Mouse (Mus musculus) CH12.LX (cell line): ENCODE measurements around the gene Tbc1d14. TPM values are rescaled to one million over a fixed set of nuclear protein-coding genes. Genes with fewer than 3 reads are reported as not detected.

Source experiments
- DNase-seq: peaks from one replicate; pipeline ENCODE4 v3.0.0-alpha.2; 2013; ENCODE audit errors: extremely low read depth
- H3K27ac ChIP-seq: 2 replicates; pipeline ENCODE4 v1.5.1; 2012; ENCODE audit warnings: low read depth, mild to moderate bottlenecking, control low read depth, moderate library complexity; ENCODE audit not compliant: insufficient read depth
- H3K27me3 ChIP-seq: replicated peaks from 2 replicates; pipeline ENCODE3; 2012; ENCODE audit warnings: inconsistent platforms
- H3K36me3 ChIP-seq, 2 experiments: replicated peaks in 1 of 2; 2 replicates each; pipeline versions ENCODE3 to v1.6.1; 2012; ENCODE audit warnings: inconsistent platforms in 1 of 2, low read length in 1 of 2, mild to moderate bottlenecking in 1 of 2, mixed read lengths in 1 of 2, moderate library complexity in 1 of 2; ENCODE audit not compliant: control insufficient read depth in 1 of 2, insufficient read depth in 1 of 2
- H3K4me1 ChIP-seq, 2 experiments: 2 replicates each; pipeline ENCODE4 v1.6.1; 2012; ENCODE audit warnings: inconsistent platforms in 1 of 2, moderate library complexity in 1 of 2; ENCODE audit not compliant: insufficient read depth in 2 of 2, control insufficient read depth in 1 of 2
- H3K4me2 ChIP-seq: 2 replicates; pipeline ENCODE4 v1.6.1; 2012; ENCODE audit warnings: low read depth, mild to moderate bottlenecking, control low read depth; ENCODE audit not compliant: poor library complexity, insufficient read depth, severe bottlenecking
- H3K4me3 ChIP-seq, 3 experiments: fragments of 150-350 bp in 1 of 3; sonication (generic) in 1 of 3; replicated peaks in 1 of 3; 2 replicates each; pipeline versions ENCODE3 to v1.5.1; 2011 to 2012; ENCODE audit warnings: low read depth in 2 of 3, low read length in 2 of 3, mild to moderate bottlenecking in 2 of 3, moderate library complexity in 2 of 3, control low read depth in 1 of 3, improper control_type of control experiment in 1 of 3, inconsistent platforms in 1 of 3, mixed read lengths in 1 of 3; ENCODE audit not compliant: poor library complexity in 1 of 3
- H3K79me2 ChIP-seq: replicated peaks from 2 replicates; pipeline ENCODE4 v1.6.1; 2012; ENCODE audit warnings: mild to moderate bottlenecking, moderate library complexity; ENCODE audit not compliant: control insufficient read depth, poor library complexity, insufficient read depth, severe bottlenecking; ENCODE audit errors: extremely low read depth
- H3K9ac ChIP-seq: 2 replicates; pipeline ENCODE4 v1.6.1; 2012; ENCODE audit warnings: low read depth, mild to moderate bottlenecking, control low read depth, moderate library complexity; ENCODE audit not compliant: insufficient read depth
- H3K9me3 ChIP-seq: replicated peaks from 2 replicates; pipeline ENCODE3; 2012; ENCODE audit warnings: low read length, inconsistent platforms, mixed read lengths
- BHLHE40 ChIP-seq: IDR thresholded peaks from 2 replicates; pipeline ENCODE4 v1.6.1; 2011; ENCODE audit warnings: mild to moderate bottlenecking, low read depth, low read length, improper control_type of control experiment
- CHD1 ChIP-seq: IDR thresholded peaks from 2 replicates; pipeline ENCODE4 v1.6.1; 2012; ENCODE audit warnings: low read depth, low read length, improper control_type of control experiment, inconsistent platforms
- CHD2 ChIP-seq: IDR thresholded peaks from 2 replicates; pipeline ENCODE4 v1.6.1; 2011; ENCODE audit warnings: low read length, improper control_type of control experiment
- CTCF ChIP-seq, 2 experiments: IDR thresholded peaks in 1 of 2; conservative IDR thresholded peaks in 1 of 2; 2 replicates each; pipeline ENCODE4 v1.5.1; 2011 to 2012; ENCODE audit warnings: low read depth in 2 of 2, low read length in 2 of 2, improper control_type of control experiment in 1 of 2, inconsistent platforms in 1 of 2, mild to moderate bottlenecking in 1 of 2, moderate library complexity in 1 of 2
- E2F4 ChIP-seq: IDR thresholded peaks from 2 replicates; pipeline ENCODE4 v1.6.1; 2011; ENCODE audit warnings: low read depth, low read length, improper control_type of control experiment; ENCODE audit not compliant: insufficient replicate concordance
- ELF1 ChIP-seq: IDR thresholded peaks from 2 replicates; pipeline ENCODE4 v1.6.1; 2014; ENCODE audit warnings: low read depth, mild to moderate bottlenecking, inconsistent platforms, low read length, improper control_type of control experiment
- EP300 ChIP-seq: IDR thresholded peaks from 2 replicates; pipeline ENCODE4 v1.6.1; 2011; ENCODE audit warnings: low read length, improper control_type of control experiment
- ETS1 ChIP-seq: conservative IDR thresholded peaks from 2 replicates; pipeline ENCODE4 v1.6.1; 2012; ENCODE audit warnings: low read depth, mild to moderate bottlenecking, inconsistent platforms, low read length, improper control_type of control experiment, moderate library complexity
- GABPA ChIP-seq: IDR thresholded peaks from 2 replicates; pipeline ENCODE4 v1.6.1; 2012; ENCODE audit warnings: low read depth, low read length, improper control_type of control experiment, inconsistent platforms; ENCODE audit not compliant: insufficient replicate concordance
- HCFC1 ChIP-seq: IDR thresholded peaks from 2 replicates; pipeline ENCODE4 v1.6.1; 2012; ENCODE audit warnings: low read depth, mild to moderate bottlenecking, inconsistent platforms, low read length, improper control_type of control experiment
- IRF4 ChIP-seq: IDR thresholded peaks from 2 replicates; pipeline ENCODE4 v1.6.1; 2014; ENCODE audit warnings: low read depth, mild to moderate bottlenecking, inconsistent platforms, low read length, improper control_type of control experiment
- JUN ChIP-seq: IDR thresholded peaks from 2 replicates; pipeline ENCODE4 v1.6.1; 2011; ENCODE audit warnings: low read depth, mild to moderate bottlenecking, low read length, improper control_type of control experiment, moderate library complexity; ENCODE audit not compliant: insufficient read depth
- JUND ChIP-seq: conservative IDR thresholded peaks from 2 replicates; pipeline ENCODE4 v1.6.1; 2011; ENCODE audit warnings: low read depth, low read length, improper control_type of control experiment
- KAT2A ChIP-seq: IDR thresholded peaks from 2 replicates; pipeline ENCODE4 v1.6.1; 2012; ENCODE audit warnings: low read length, improper control_type of control experiment, inconsistent platforms; ENCODE audit not compliant: insufficient replicate concordance
- MAFK ChIP-seq: IDR thresholded peaks from 2 replicates; pipeline ENCODE4 v1.6.1; 2011; ENCODE audit warnings: low read length, improper control_type of control experiment; ENCODE audit not compliant: insufficient replicate concordance
- MAX ChIP-seq: IDR thresholded peaks from 2 replicates; pipeline ENCODE4 v1.6.1; 2011; ENCODE audit warnings: low read length, improper control_type of control experiment
- MAZ ChIP-seq: IDR thresholded peaks from 2 replicates; pipeline ENCODE4 v1.6.1; 2012; ENCODE audit warnings: low read depth, mild to moderate bottlenecking, inconsistent platforms, low read length, improper control_type of control experiment, moderate library complexity
- MEF2A ChIP-seq: IDR thresholded peaks from 2 replicates; pipeline ENCODE4 v1.6.1; 2014; ENCODE audit warnings: low read depth, mild to moderate bottlenecking, inconsistent platforms, low read length, improper control_type of control experiment, borderline replicate concordance
- MXI1 ChIP-seq: IDR thresholded peaks from 2 replicates; pipeline ENCODE4 v1.6.1; 2011; ENCODE audit warnings: mild to moderate bottlenecking, low read depth, low read length, improper control_type of control experiment
- MYC ChIP-seq: IDR thresholded peaks from 2 replicates; pipeline ENCODE4 v1.6.1; 2011; ENCODE audit warnings: low read depth, mild to moderate bottlenecking, improper control_type of control experiment, low read length
- NELFE ChIP-seq: IDR thresholded peaks from 2 replicates; pipeline ENCODE4 v1.6.1; 2011; ENCODE audit warnings: low read depth, low read length, improper control_type of control experiment
- NRF1 ChIP-seq: IDR thresholded peaks from 2 replicates; pipeline ENCODE4 v1.6.1; 2014; ENCODE audit warnings: low read depth, mild to moderate bottlenecking, inconsistent platforms, low read length, improper control_type of control experiment, moderate library complexity
- PAX5 ChIP-seq: IDR thresholded peaks from 2 replicates; pipeline ENCODE4 v1.6.1; 2012; ENCODE audit warnings: low read length, inconsistent platforms, mixed read lengths
- POLR2A ChIP-seq: IDR thresholded peaks from 2 replicates; pipeline ENCODE4 v1.6.1; 2011; ENCODE audit warnings: low read depth, mild to moderate bottlenecking, improper control_type of control experiment, low read length
- POLR2AphosphoS2 ChIP-seq: IDR thresholded peaks from 2 replicates; pipeline ENCODE4 v1.6.1; 2011; ENCODE audit warnings: low read depth, low read length, improper control_type of control experiment
- RAD21 ChIP-seq: IDR thresholded peaks from 2 replicates; pipeline ENCODE4 v1.6.1; 2011; ENCODE audit warnings: low read depth, mild to moderate bottlenecking, low read length, improper control_type of control experiment, moderate library complexity
- RCOR1 ChIP-seq: conservative IDR thresholded peaks from 2 replicates; pipeline ENCODE4 v1.6.1; 2012; ENCODE audit warnings: low read depth, mild to moderate bottlenecking, inconsistent platforms, low read length, improper control_type of control experiment
- SIN3A ChIP-seq: IDR thresholded peaks from 2 replicates; pipeline ENCODE4 v1.6.1; 2012; ENCODE audit warnings: low read length, improper control_type of control experiment, inconsistent platforms
- SMC3 ChIP-seq: IDR thresholded peaks from 2 replicates; pipeline ENCODE4 v1.6.1; 2011; ENCODE audit warnings: low read depth, low read length, improper control_type of control experiment
- TBP ChIP-seq: conservative IDR thresholded peaks from 2 replicates; pipeline ENCODE4 v1.6.1; 2011; ENCODE audit warnings: low read depth, low read length, improper control_type of control experiment
- TCF12 ChIP-seq: IDR thresholded peaks from 2 replicates; pipeline ENCODE4 v1.6.1; 2014; ENCODE audit warnings: low read depth, mild to moderate bottlenecking, inconsistent platforms, low read length, improper control_type of control experiment
- UBTF ChIP-seq: IDR thresholded peaks from 2 replicates; pipeline ENCODE4 v1.6.1; 2012; ENCODE audit warnings: low read depth, mild to moderate bottlenecking, inconsistent platforms, low read length, improper control_type of control experiment, moderate library complexity
- USF1 ChIP-seq: IDR thresholded peaks from 2 replicates; pipeline ENCODE4 v1.6.1; 2014; ENCODE audit warnings: low read depth, mild to moderate bottlenecking, inconsistent platforms, low read length, improper control_type of control experiment
- USF2 ChIP-seq: conservative IDR thresholded peaks from 2 replicates; pipeline ENCODE4 v1.6.1; 2011; ENCODE audit warnings: low read depth, low read length, improper control_type of control experiment
- ZC3H11A ChIP-seq: IDR thresholded peaks from 2 replicates; pipeline ENCODE4 v1.6.1; 2012; ENCODE audit warnings: low read depth, mild to moderate bottlenecking, inconsistent platforms, low read length, improper control_type of control experiment
- ZKSCAN1 ChIP-seq: IDR thresholded peaks from 2 replicates; pipeline ENCODE4 v1.6.1; 2012; ENCODE audit warnings: low read depth, inconsistent platforms, low read length, improper control_type of control experiment, borderline replicate concordance
- ZMIZ1 ChIP-seq: IDR thresholded peaks from 2 replicates; pipeline ENCODE4 v1.6.1; 2012; ENCODE audit warnings: low read depth, mild to moderate bottlenecking, inconsistent platforms, low read length, improper control_type of control experiment
- ZNF384 ChIP-seq: IDR thresholded peaks from 2 replicates; pipeline ENCODE4 v1.6.1; 2012; ENCODE audit warnings: low read depth, low read length, improper control_type of control experiment, inconsistent platforms
- dilution Hi-C: fragments of 300-500 bp; cut with MboI; formaldehyde crosslinking; loops from 2 replicates; pipeline ENCODE4 v1.14.3; 2020; ENCODE audit warnings: low sequenced_read_pairs; ENCODE audit not compliant: extremely low pct_unique_long_range_greater_than_20kb, extremely low pct_ligation_motif_present
- in situ Hi-C: fragments of 300-500 bp; cut with MboI; formaldehyde crosslinking; loops from 3 replicates; pipeline ENCODE4 v1.14.3; 2019; ENCODE audit warnings: low sequenced_read_pairs, low pct_ligation_motif_present, low pct_unique_long_range_greater_than_20kb, mixed read lengths
- polyA plus RNA-seq: library from polyadenylated mRNA; unstranded; fragments of >175 nt; gene quantifications from 2 replicates; pipeline ENCODE4 v1.2.1, GENCODE M21; 2012; ENCODE audit warnings: low read depth; ENCODE audit not compliant: insufficient read length
- total RNA-seq, 2 experiments: library from RNA; depleted of rRNA; stranded (reverse); fragments of 300-350 nt in 1 of 2; fragments of >200 nt in 1 of 2; gene quantifications; 2 replicates each; pipeline ENCODE4 v1.2.3; 2012 to 2014

Tbc1d14 gene
- total and polyA plus RNA-seq, 3 experiments: 5.7 to 29.1 (median 10.1) TPM

DNA sequence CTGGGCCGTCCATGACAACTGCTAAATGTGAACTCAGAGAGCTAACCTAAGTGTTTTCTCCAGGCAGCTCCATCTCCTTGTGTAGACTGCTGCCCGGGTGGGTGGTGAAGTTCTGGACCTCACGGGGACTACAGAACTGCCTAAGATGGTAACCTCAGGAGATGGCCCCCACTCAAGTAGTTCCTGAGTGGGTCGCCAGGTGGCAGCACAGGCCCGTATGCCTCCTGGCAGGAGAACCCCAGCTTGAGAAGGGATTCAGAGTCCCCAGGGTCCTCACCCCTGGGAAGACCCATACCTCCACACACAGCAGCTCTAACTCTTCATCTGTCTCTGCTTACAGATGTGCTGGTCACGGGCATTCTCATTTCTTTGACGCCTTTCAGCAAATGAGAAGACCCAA, 130.3 kb downstream of the Tbc1d14 start:
- H3K4me1 ChIP-seq: peaks cover 5 to 27% of the 10 kb centered on the region in 2 experiments; a peak in 3 of 4 replicates
- in situ Hi-C loops (no loop called here), dilution Hi-C loops (no loop called here)
- H3K36me3 ChIP-seq: peaks cover 5 to 10% of the 10 kb centered on the region in 2 experiments
- DNase-seq: peak; percentile 62
- no peak overlapping the region for H3K9ac ChIP-seq
- no peaks in the 10 kb centered on the region for H3K9me3 ChIP-seq
- no peak overlapping the region for H3K27ac ChIP-seq
- peaks cover 27% of the 10 kb centered on the region for H3K79me2 ChIP-seq
- H3K27me3 ChIP-seq: no peaks in the 10 kb centered on the region
- no peak overlapping the region for H3K4me2 ChIP-seq
- no peak overlapping the region for H3K4me3 ChIP-seq
- TF ChIP-seq RCOR1 (no peak), JUND (no peak), JUN (no peak), EP300 (no peak), NRF1 (peak; percentile 33; the same call in 1 of the 2 replicates), BHLHE40 (no peak), USF2 (no peak), TBP (no peak), ZC3H11A (peak; percentile 66), ETS1 (no peak), POLR2AphosphoS2 (no peak), PAX5 (no peak), MAZ (peak; percentile 88), MAX (no peak), ZKSCAN1 (no peak), USF1 (no peak), MXI1 (no peak; the same call in 1 of the 2 replicates), CHD2 (no peak), SIN3A (peak; percentile 49; the same call in 1 of the 2 replicates), SMC3 (peak; percentile 80), KAT2A (no peak), TCF12 (0 out of 2 replicates have a peak, but pooled peaks have one; percentile 24), RAD21 (peak; percentile 86), ZNF384 (no peak), ELF1 (no peak), UBTF (no peak), IRF4 (peak; percentile 30; the same call in 1 of the 2 replicates), CTCF (conservative IDR thresholded peaks at IDR 0.05 in 1 of 2, IDR thresholded peaks at IDR 0.05 in 1 of 2; ENCODE audit: low read depth in 2 of 2, low read length in 2 of 2) (peak; percentile 70 to 92), MAFK (no peak), POLR2A (no peak), CHD1 (no peak), MEF2A (0 out of 2 replicates have a peak, but pooled peaks have one; percentile 35), ZMIZ1 (no peak), E2F4 (no peak), NELFE (no peak), GABPA (no peak), HCFC1 (no peak), MYC (no peak)
